Mouse (Mus musculus) kidney, embryonic 14.5 days (tissue): ENCODE measurements around the gene Socs2. TPM values are rescaled to one million over a fixed set of nuclear protein-coding genes. Genes with fewer than 3 reads are reported as not detected.

Experiments used
- polyA plus RNA-seq: library from polyadenylated mRNA; unstranded; fragments of >200 nt; fragmentation: Nextera tagmentation; extraction: Ambion mirVana; gene quantifications from 2 replicates; pipeline ENCODE4 v1.2.1, GENCODE M21; 2014

Socs2 gene
- polyA plus RNA-seq, 1 experiment from 2014 or later = 17.9 TPM

Other genes starting within 250 kb of the Socs2 start
- 10.2 and 13.0 TPM in 2 replicates for gene Cradd, start 93.0 kb downstream of the Socs2 start, polyA plus RNA-seq
- gene Mrpl42, start 84.8 kb upstream of the Socs2 start, polyA plus RNA-seq = 334 and 466 TPM in 2 replicates
- gene Ube2n, start 98.0 kb upstream of the Socs2 start, polyA plus RNA-seq = 403 and 409 TPM in 2 replicates
- gene Nudt4, start 147.0 kb upstream of the Socs2 start, polyA plus RNA-seq = 97.8 and 143 TPM in 2 replicates